Mouse (Mus musculus) brain, embryonic 14.5 days (tissue): Measurements from ENCODE around the gene Odf2l. TPM values are rescaled to one million over a fixed set of nuclear protein-coding genes. Genes with fewer than 3 reads are reported as not detected.

ENCODE experiments used
- DNase-seq: peaks from one replicate; pipeline ENCODE4 v3.0.0-alpha.2; 2011; ENCODE audit warnings: low read depth
- CTCF ChIP-seq: fragments of 200-500 bp; IDR thresholded peaks from 2 replicates; pipeline ENCODE4 v1.5.1; 2012; ENCODE audit warnings: inconsistent platforms, mild to moderate bottlenecking, moderate library complexity, borderline replicate concordance; ENCODE audit not compliant: insufficient read depth, insufficient read length; ENCODE audit errors: extremely low read depth
- POLR2A ChIP-seq: fragments of 200-500 bp; IDR thresholded peaks from 2 replicates; pipeline ENCODE4 v1.6.1; 2012; ENCODE audit warnings: mild to moderate bottlenecking, inconsistent platforms, borderline replicate concordance; ENCODE audit not compliant: poor library complexity, insufficient read depth, insufficient read length, severe bottlenecking; ENCODE audit errors: extremely low read depth
- polyA plus RNA-seq: library from polyadenylated mRNA; depleted of rRNA; stranded (reverse); fragments of >200 nt; gene quantifications from 2 replicates; pipeline ENCODE4 v1.2.3, GENCODE M21; 2012; rRNA removed

The Odf2l gene
- polyA plus RNA-seq, 1 experiment: 18.6 TPM

GRCm38 (mm10) chr3:145171390-145172060 is 53.1 kb downstream of the Odf2l start:
- no peak for TF ChIP-seq CTCF
- TF ChIP-seq POLR2A: no peak
- DNase-seq: no peak

- TF ChIP-seq POLR2A (no peak), CTCF (no peak)
- DNase-seq: no peak
Measured at GRCm38 (mm10) chr3:145184645-145185044, 66.3 kb downstream of the Odf2l start.

GRCm38 (mm10) chr3:145191972-145192371 is 73.6 kb downstream of the Odf2l start:
- no peak for TF ChIP-seq CTCF
- no peak for TF ChIP-seq POLR2A
- DNase-seq: no peak

GRCm38 (mm10) chr3:145195240-145195923 is 77.0 kb downstream of the Odf2l start:
- TF ChIP-seq POLR2A (no peak), CTCF (no peak)
- no peak for DNase-seq

GRCm38 (mm10) chr3:145198050-145198449 is 79.7 kb downstream of the Odf2l start:
- TF ChIP-seq CTCF: no peak
- no peak for TF ChIP-seq POLR2A
- no peak for DNase-seq

Other genes with a start within 250 kb of the Odf2l start
- not detected in 2 replicates for gene Clca4b, start 186.1 kb upstream of the Odf2l start, polyA plus RNA-seq
- 0.03 TPM in 1 of 2 replicates, not detected in the other for gene Clca4a, start 143.5 kb upstream of the Odf2l start, polyA plus RNA-seq
- gene Clca1, start 85.8 kb upstream of the Odf2l start, polyA plus RNA-seq: 0.04 and 0.05 TPM in 2 replicates
- gene Clca2, start 19.1 kb upstream of the Odf2l start, polyA plus RNA-seq: 0.15 and 0.18 TPM in 2 replicates
- 1.6 and 3.5 TPM in 2 replicates for gene Col24a1, start 173.9 kb downstream of the Odf2l start, polyA plus RNA-seq